Mouse (Mus musculus): ENCODE measurements around the gene Psmg1.
A peak's percentile ranks its signal among the peaks of the same experiment; 100 is the strongest.
"Not testable (repeated sequence)": the region's sequence is repeated elsewhere in the genome, so short reads cannot be mapped to it uniquely, and the experiment has no call there.

Gene Psmg1

DNA sequence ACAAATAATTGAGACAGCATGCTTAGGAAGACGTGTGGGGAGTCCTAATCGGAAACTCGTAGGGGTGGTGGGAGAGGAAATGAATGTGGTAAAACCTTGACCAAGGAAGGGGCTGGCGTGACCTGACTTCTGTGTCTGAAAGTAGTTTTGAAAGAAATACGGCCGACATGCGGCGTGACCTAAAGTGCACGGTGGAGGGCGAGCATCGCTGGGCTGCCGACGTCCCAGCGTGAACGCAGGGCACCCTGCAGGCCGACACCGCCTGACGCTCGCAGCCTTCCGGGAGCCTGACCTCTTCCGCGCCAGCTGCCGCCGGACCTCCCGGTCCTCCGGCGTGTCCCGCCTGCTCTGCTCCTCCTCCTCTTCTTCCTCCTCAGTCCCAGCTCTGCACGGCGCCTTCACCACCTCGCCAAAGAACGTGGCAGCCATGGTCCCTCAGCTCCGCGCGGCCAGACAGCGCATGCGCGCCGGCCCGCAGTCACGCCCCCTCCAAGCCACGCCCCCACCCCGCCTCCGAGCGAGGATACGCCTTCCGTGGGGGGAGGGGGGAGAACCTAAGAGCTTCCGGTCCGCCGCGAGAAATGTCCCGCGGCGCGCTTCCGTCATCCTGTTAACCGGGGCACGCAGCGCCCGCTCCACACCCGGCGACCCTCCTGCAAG is at the start of gene Psmg1:
Gene Psmg1, minus strand, starts transcription at position 499 of the 660 bp plus-strand sequence.
- DNase-seq (ENCODE audit: low spot score) = peak; percentile 94

DNA sequence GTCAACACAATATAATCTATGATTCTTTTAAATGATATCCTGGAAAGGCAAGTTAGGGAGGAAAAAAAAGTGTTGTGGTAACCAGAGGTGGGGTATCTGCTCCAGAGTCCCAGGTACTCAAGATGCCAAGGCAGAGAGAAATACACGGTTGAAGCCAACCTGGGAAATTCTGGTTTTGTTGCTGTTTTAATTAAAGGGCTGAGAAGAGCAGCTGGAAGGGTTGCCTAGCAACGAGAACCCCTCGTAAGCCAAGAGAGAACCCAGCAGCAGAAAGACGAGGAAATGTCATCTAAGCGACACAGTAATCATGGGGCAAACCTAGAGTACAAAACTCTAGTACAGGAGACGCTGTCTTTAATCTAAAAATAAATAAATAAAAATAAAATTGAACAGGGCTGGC is 48.8 kb upstream of the Psmg1 start:
- no peak for DNase-seq (ENCODE audit: low spot score)

DNA sequence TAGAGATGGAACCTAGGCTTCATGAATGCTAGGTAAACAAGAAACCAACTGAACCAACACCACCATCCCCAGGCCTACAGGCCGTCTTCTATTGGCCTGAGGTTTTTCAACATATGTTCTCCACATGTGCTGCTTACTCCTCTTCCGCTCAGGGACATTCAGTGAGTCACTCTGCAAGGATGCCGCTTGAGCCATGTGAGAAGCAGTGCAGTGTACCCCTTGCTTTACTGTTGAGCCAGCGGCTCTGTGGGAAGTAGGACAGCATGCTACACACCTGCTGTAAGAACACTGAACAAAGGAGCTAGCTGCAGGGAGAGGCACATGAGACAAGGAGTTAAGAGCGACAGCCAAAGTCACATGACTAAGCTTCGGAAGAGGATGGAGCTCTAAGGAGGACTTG is 43.7 kb upstream of the Psmg1 start:
- DNase-seq (ENCODE audit: low spot score) = no peak

DNA sequence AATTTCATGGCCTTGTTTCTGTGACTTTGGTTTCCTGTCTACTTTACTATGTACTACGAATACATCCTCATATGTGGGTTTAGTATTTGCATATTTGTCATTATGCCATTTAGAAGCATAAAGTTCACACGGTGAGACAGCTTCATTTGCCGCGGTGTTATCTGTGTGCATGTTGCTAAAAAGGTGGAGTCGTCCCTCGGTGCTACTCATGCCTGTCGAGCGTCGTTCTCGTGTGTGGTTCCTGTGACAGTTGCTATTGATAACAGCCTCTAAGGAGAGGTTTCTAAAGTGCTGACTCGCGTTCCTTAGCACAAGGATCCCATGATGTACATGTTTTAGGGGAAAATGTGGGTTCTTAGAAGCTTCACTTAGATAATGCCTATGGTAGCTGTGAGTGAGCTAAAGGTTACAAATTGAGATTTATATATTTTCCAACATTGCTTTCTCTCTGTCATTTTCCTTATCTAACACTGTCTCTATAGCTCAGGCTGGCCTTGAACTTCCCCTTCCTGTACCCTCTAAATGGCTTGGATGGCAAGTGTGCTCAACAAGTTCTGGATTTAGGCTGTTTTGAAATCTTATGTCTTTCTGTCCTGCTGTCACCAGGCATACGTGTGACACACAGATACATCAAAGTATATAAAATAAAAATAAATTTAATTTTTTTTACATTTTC is 41.7 kb upstream of the Psmg1 start:
- no peak for DNase-seq (ENCODE audit: low spot score)

DNA sequence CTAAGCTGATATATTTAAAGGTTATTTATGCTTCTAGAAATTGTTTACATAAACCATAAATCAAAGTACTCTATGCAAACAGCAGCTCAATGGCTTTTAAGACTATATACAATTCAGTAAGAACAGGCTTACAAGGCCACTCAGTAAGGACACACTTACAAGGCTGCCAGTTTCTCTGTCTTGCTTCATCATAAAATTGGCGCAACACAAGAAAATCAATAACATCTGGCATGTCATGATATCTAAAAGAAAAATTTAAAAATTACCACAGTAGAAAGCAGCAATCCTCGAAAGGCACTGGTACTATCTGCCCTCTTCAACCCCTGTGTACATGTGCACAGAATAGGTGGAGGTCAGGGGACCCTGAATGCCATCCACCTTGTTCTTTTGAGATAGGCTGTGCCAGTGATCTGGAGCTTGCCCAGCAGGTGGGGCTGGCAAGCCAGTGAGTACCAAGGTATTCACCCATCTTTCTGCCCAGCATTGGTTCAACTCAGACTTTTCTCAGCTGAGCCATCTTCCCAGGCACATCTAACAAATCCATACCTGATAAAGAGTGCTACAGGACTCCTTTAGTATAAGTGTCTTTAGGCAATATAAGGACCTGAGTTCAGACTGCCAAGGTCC is 39.8 kb upstream of the Psmg1 start:
- peak; percentile 6 for DNase-seq (ENCODE audit: low spot score)

DNA sequence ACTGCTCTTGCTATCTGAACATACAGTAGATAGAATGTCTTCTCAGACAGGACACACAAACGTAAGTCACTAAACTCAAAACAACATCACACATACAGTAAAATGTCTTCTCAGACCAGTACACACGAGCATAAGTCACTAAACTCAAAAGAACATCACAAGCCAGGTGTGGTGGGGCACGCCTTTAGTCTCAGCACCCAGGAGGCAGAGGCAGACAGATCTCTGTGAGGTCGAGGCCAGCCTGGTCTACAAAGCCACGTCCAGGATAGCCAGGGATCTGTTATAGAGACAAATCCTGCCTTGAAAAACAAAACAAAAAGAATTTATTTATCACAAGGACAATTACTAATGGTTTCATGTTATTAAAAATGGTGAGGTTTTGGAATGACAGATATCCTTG is 35.5 kb upstream of the Psmg1 start:
- DNase-seq (ENCODE audit: low spot score) = no peak

DNA sequence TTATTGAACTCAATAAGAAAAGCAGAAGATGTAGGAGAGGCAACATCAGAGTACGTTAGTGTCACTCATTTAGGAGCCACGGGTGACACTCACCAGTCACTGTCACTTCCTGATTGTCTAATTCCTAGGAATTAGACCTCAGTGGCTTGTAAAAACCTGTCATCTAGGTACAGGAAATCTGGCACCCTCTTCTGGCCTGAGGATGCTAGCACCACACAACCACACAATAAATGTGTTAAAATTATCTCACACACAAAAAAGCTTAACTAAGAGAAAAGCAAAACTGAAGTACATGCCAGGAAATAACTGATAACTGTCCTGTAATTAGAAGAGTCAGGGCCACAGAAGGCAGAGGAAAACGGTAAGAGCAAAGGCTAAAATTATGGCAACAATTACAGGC is 34.5 kb upstream of the Psmg1 start:
- no peak for DNase-seq (ENCODE audit: low spot score)

DNA sequence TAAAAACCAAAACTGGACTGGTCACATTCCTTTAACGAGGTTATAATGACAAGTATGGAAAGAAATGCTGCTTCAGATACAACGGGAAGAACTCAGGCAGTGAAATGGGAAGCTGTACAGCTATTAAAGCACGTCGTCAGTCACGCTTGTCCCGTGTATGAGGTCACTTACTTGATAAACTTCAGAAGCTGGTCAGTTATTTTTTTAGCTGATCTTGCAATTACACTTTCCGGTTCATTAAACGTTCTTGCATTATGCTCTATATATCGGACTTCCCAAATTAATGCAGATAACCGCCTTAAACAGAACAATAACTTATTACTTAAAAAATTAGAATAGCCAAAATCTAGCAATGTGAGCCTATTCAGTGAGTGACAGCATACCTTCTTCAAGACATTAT is 30.3 kb upstream of the Psmg1 start:
- DNase-seq (ENCODE audit: low spot score) = no peak

DNA sequence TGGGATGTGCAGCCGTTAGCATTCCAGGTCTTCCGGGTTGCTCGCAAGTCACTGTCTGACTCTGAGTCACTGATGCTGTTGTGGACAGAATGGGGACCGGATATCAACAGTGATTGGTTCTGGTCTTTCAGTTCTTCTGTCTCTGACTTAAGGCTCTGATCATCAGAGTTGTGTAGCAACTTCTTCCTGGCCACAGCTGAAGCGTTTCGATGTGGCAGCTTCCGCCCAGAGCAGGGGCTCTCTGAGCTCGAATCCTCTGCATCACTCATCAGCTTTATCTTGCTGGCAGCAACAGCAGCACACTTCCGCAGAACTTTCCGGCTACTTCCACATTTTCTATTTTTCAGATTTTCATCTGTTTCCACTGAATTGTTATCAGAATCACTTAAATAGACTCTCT is 18.4 kb upstream of the Psmg1 start:
- not testable (repeated sequence) for DNase-seq (ENCODE audit: low spot score)

DNA sequence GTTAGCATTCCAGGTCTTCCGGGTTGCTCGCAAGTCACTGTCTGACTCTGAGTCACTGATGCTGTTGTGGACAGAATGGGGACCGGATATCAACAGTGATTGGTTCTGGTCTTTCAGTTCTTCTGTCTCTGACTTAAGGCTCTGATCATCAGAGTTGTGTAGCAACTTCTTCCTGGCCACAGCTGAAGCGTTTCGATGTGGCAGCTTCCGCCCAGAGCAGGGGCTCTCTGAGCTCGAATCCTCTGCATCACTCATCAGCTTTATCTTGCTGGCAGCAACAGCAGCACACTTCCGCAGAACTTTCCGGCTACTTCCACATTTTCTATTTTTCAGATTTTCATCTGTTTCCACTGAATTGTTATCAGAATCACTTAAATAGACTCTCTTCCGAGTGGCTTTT is 13.5 kb upstream of the Psmg1 start:
- not testable (repeated sequence) for DNase-seq (ENCODE audit: low spot score)

DNA sequence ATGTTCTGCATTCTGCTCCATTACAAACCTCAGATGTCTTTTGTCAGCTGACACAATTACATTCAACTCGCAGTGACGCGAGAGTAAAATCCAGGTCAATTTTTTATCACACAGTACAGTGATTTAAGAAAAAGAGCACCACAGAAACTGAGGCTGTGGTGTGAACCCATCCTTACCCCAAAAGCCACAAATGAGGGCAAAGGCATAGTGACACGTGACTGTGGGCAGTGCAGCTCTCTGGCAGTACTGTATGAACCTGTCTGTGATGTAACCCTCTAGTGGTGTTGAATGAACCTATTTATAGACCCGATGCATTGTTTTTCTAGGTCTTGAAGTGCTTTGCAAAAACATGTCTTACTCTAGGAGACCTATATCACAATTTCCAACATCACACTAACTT is 8.5 kb upstream of the Psmg1 start:
- DNase-seq (ENCODE audit: low spot score) = no peak

DNA sequence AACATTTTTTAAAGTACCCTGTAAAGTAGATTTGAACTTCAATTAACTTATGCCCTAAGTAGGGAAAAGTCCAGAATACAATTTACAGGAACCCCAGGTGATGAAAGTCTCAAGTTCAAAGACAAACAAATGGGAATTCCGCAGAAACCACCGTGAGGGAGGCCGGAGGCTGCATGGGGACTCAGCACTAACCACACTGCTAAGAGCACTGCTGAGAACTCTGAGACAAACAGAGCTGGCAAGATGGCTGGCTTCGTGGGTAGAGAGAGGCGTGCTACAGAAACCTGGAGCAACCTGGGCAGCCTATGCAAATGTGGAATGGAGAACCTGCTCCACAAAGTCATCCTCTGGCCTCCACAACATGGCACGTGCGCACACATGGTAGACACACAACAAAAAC is 5.4 kb upstream of the Psmg1 start:
- peak; percentile 7 for DNase-seq (ENCODE audit: low spot score)

DNA sequence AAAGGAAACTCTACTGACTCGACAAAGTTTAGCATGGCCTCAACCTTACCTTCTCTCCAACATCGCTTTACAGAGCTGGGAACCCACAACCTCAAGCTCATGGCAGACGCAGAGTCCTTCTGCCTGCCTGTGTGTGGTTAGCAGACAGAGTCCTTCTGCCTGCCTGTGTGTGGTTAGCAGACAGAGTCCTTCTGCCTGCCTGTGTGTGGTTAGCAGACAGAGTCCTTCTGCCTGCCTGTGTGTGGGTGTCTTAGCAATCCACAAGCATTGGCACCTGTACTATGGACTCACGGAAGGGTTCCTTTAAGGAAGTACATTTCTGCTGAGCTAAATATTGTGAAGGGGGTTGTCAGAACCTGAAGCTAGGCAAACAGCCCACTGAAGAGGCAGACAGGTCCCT is 3.8 kb upstream of the Psmg1 start:
- DNase-seq (ENCODE audit: low spot score) = not testable (repeated sequence)

DNA sequence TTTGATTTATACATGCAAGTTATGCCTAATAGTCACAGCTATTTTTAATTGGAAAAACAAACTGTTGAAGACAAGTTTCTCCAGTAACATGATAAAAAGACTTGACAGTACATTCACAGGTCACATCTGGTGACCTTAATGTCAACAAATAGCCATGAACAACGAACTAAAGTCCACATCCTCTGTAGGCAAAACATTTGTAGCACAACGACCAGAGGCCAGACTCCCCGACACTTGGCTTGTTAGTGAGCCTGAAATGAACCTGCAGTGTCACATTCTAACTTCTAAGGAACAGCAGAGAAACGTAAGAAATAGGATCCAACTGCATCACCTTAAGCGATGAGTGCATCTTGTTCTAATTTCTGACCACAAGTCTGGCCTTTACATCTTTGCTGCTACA is 1.8 kb upstream of the Psmg1 start:
- DNase-seq (ENCODE audit: low spot score) = no peak

DNA sequence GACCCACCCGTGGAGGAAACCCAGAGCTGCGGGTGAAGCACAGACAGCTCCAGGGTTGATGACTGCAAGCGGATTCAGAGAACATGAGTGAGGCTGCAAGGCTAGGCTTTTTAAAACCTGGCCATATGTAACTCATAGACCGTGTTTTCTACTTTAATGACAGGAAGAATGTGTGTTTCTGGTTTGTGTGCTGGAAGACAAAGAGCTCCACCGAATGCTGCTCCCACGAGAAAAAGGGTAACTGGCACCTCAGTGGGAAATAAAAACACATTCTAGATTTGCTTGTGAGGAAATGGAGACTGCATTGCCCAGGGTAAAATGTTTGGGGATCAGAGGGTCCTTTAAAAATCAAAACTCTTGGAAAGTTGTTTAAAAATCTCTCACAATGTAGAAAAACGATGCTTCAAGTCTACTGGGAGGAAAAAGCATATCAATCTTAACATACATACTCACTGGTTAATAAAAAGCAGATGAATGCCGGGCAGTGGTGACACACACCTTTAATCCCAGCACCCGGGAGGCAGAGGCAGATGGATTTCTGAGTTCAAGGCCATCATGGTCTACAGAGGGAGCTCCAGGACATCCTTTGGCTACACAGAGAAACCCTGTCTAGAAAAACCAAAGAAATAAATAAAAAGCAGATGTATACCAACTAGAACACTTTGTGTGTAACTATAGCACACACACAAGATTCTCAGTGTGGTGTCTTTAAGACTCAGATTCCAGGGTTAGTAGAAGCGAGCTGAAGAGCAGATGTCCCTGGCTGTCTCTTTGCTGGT is 551 bp upstream of the Psmg1 start:
- no peak for DNase-seq (ENCODE audit: low spot score)

DNA sequence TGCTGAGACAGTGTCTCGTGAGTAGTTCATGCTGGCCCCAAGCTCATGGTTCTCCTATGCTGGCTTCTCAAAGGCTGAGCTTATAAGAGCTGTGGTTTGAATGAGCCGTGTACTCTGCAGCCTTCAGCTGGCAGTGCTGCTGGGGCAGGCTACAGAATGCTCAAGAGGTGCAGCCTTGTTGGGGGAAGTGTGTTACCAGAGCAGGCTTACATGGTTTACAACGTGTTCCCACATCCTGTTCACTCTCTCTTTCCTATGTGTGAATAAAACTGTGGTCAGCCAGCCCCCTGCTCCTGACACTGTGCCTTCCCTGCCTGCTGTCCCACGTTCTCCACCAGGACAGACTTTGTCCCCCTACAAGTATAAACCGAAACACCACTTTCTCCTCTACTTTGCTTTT is 5.8 kb downstream of the Psmg1 start:
- no peak for DNase-seq (ENCODE audit: low spot score)

DNA sequence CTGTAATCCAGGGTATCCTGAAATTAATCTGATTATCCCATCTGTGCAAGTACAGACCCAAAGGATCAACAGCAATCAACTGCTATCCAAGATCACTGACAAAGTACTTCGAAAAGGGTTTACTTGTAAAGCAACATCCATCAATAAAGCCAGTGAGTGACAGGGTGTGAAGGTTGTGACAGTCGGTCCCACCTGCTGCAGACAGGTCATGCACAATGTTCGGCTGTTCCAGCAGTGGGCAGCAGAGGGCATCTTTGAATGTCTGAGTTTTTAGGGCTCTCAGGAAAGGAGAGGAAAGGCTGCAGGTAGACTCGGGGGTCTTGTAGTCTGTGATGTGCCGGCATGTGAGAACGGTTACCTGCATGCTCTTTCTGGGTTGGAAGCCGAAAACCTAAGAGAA is 7.2 kb downstream of the Psmg1 start:
- DNase-seq (ENCODE audit: low spot score) = no peak

DNA sequence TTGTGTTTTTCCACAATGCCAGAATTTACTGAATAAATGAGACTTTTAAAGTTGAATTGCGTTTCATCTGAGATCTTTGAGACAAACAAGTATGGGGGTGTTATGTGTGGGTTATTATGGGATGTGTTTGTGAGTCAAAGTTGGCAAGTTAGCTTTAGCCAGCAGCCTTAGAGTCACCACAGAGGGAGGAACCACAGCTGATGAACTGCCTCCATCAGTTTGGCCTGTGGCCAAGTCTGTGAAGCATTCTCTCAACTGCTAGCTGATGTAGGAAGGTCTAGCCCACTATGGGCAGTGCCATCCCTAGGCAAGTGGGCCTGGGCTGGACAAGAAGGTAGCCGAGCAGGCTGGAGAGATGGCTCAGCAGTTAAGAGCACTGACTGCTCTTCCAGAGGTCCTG is 19.9 kb downstream of the Psmg1 start:
- no peak for DNase-seq (ENCODE audit: low spot score)

DNA sequence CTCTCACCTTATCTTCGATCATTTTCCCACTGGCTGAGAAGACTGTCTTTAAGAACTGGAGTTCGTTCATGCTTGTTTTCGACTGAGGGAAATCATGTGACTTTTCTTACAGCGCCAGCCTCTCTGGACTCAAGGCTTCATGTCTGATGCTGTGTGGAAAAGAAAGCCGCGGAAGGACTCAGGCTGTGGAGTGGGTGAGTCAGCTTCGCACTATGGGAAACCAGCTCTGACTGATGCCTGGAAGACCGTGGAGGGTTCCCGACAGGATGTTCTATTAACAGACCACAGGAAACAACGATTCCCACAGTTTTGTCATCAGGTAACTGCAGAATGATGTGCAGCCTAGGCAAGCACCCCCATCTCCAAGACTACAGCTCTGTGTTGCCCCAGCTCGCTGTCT is 23.3 kb downstream of the Psmg1 start:
- DNase-seq (ENCODE audit: low spot score) = no peak

DNA sequence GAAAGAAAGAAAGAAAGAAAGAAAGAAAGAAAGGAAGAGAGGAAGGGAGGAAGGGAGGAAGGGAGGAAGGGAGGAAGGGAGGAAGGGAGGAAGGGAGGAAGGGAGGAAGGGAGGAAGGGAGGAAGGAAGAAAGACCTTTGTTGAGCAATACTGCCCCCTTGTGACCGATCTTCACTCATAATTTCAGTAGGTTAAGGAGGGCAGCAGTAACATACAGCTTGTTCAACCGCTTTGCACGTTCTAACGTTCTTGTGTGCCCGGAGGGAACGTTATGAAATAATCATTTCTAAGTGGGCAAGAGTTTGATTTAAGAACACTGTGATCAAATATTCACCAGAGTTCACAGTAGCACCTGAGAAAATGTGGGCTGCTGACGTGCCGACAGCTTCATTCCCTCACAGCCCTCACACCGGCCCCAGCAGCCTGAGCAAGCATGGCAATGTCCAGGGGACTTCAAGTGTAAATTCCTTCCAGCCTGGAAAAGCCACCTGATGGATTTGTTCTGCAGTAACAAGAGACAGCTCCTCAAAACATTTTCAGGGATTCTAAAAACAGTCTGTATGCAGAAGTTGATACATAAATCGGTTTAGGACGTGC is 26.2 kb downstream of the Psmg1 start:
- peak; percentile 22 for DNase-seq (ENCODE audit: low spot score)

DNA sequence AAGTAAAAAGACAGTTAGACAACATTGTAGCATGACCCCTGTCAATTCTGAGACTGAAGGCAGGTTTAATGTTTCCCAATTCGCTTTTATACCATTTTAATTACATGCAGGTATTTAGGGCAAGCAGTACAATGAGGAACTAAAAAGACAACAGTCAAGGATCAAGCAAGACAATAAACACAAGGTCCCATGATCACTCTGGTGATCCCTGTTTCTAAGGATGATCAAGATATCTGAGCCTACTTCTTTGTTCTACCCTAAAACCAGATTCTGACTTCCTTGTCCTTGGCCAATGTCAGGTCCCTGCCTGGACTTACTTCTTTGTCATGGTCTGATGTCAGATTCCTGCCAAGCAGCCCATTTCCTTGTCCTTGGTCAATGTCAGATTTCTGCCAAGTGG is 29.3 kb downstream of the Psmg1 start:
- not testable (repeated sequence) for DNase-seq (ENCODE audit: low spot score)

DNA sequence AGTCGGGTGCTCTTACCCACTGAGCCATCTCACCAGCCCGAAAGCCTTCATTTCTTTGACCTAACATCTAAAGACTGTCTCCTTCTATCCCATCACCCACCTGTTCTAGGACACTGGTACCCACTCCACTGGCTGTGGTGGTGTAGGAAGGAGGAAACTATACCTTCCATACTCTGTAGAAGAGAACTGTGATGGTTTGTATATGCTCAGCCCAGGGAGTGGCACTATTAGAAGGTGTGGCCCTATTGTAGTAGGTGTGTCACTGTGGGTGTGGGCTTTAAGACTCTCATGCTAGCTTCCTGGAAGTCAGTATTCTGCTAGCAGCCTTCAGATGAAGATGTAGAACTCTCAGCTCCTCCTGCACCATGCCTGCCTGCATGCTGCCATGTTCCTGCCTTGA is 30.1 kb downstream of the Psmg1 start:
- DNase-seq (ENCODE audit: low spot score) = not testable (repeated sequence)
